In genomic region chr1:160277940-160278682, GRCm38 (mm10) we compare ENCODE assay signal across 12 mouse cellular contexts.
DNase-seq lines count a peak whose midpoint lies in the region; ATAC-seq lines count a peak whose summit lies in the region.
"Had no signal": no experiment of that assay in that cellular context is flagged by ENCODE, and none has a peak within 500 bp of the region (broad histone marks: within the 10 kb centered on the region; RNA-seq: fewer than 3 reads in every experiment).

No protein-coding gene starts in this region.

- no peaks in the 10 kb centered on the region for H3K27me3 ChIP-seq in neural tube, embryonic 14.5 days (ENCODE audit: control insufficient read depth, insufficient read depth, low read length)
- H3K27me3 ChIP-seq: heart, embryonic 13.5 days; Patski had no signal

- peak; percentile 92 for ATAC-seq in frontal cortex, adult (ENCODE audit: low TSS enrichment)
- ATAC-seq in neural tube, embryonic 14.5 days (ENCODE audit: low read depth): peak; percentile 78; the same call in 1 of the 2 replicates
- no peak for ATAC-seq in megakaryocyte-erythroid progenitor cell, adult 5-6 weeks (replicated peaks; ENCODE audit: low FRiP score, low TSS enrichment, poor library complexity, severe bottlenecking)
- ATAC-seq: Patski had no signal

- H3K4me1 ChIP-seq in neural tube, embryonic 14.5 days (ENCODE audit: control insufficient read depth, insufficient read depth, low read length): no peaks in the 10 kb centered on the region

- no peak overlapping the region for H3K27ac ChIP-seq in neural tube, embryonic 14.5 days (ENCODE audit: low read depth, low read length)
- H3K27ac ChIP-seq: heart, embryonic 13.5 days; kidney, postnatal 0 days had no signal

- no peak for DNase-seq in frontal cortex, postnatal 10 days (ENCODE audit: low spot score in 2 of 2)
- DNase-seq in cerebellum, postnatal 36 days: peak; percentile 76 to 79
- DNase-seq in layer of hippocampus, postnatal 10 days (ENCODE audit: low spot score in 2 of 2): peak; percentile 48 to 62
- DNase-seq in urinary bladder, adult 2 months (ENCODE audit: low spot score): no peak
- no peak for DNase-seq in adrenal gland, adult 8-10 months

- H3K36me3 ChIP-seq in neural tube, embryonic 14.5 days (ENCODE audit: control insufficient read depth, insufficient read depth, low read length): no peaks in the 10 kb centered on the region
- H3K36me3 ChIP-seq: heart, embryonic 13.5 days had no signal

- 67% methylated on average over 3 of the region's 3 CpGs for WGBS in neural tube, embryonic 14.5 days

- H3K4me3 ChIP-seq in neural tube, embryonic 14.5 days (ENCODE audit: low read depth, low read length): no peak overlapping the region
- H3K4me3 ChIP-seq: erythroblast, embryonic 14.5 days; heart, embryonic 13.5 days had no signal

- H3K9ac ChIP-seq in neural tube, embryonic 14.5 days (replicated peaks; ENCODE audit: low read depth, low read length): no peak overlapping the region
- H3K9ac ChIP-seq: heart, embryonic 13.5 days had no signal

- no peak overlapping the region for H3K4me2 ChIP-seq in neural tube, embryonic 14.5 days (ENCODE audit: low read depth, low read length)
- H3K4me2 ChIP-seq: heart, embryonic 13.5 days had no signal

- H3K9me3 ChIP-seq in neural tube, embryonic 14.5 days (ENCODE audit: control insufficient read depth, low read length): no peaks in the 10 kb centered on the region
- H3K9me3 ChIP-seq: heart, embryonic 13.5 days had no signal

Comparison
In these comparisons a context has a peak if more than half of its experiments do, and no peak if none do; other contexts are left out.
1. DNase-seq: peak in cerebellum, postnatal 36 days (2 of 2) and layer of hippocampus, postnatal 10 days (2 of 2); none in frontal cortex, postnatal 10 days (0 of 2), urinary bladder, adult 2 months (single experiment) and adrenal gland, adult 8-10 months (single experiment).